Mouse (Mus musculus) liver, embryonic 11.5 days (tissue): ENCODE data around the gene Utf1. TPM values are rescaled to one million over a fixed set of nuclear protein-coding genes. Genes with fewer than 3 reads are reported as not detected.

Source experiments
- ATAC-seq: fragments of 200-750 bp; cut with Nextera tagmentation; replicated peaks from 2 replicates; pipeline ENCODE4 v1.8.0; 2017; ENCODE audit warnings: moderate number of reproducible peaks, mild to moderate bottlenecking, moderate TSS enrichment, moderate library complexity; ENCODE audit not compliant: low FRiP score
- DNase-seq: peaks from one replicate; pipeline ENCODE4 v3.0.0-alpha.2; 2017; ENCODE audit warnings: low spot score
- H3K27ac ChIP-seq: fragments of 300-500 bp; sonication (generic); 2 replicates; pipeline ENCODE4 v1.5.1; 2014; ENCODE audit warnings: mild to moderate bottlenecking, low read depth, low read length, control low read depth
- H3K27me3 ChIP-seq: fragments of 300-500 bp; sonication (generic); replicated peaks from 2 replicates; pipeline ENCODE4 v1.6.1; 2014; ENCODE audit warnings: low read length, mixed read lengths; ENCODE audit not compliant: control insufficient read depth, insufficient read depth
- H3K36me3 ChIP-seq: fragments of 300-500 bp; sonication (generic); 2 replicates; pipeline ENCODE4 v1.6.1; 2014; ENCODE audit warnings: mild to moderate bottlenecking, low read length, moderate library complexity, mixed read lengths; ENCODE audit not compliant: control insufficient read depth, insufficient read depth
- H3K4me1 ChIP-seq: fragments of 300-500 bp; sonication (generic); replicated peaks from 2 replicates; pipeline ENCODE4 v1.6.1; 2014; ENCODE audit warnings: low read length, mixed read lengths; ENCODE audit not compliant: control insufficient read depth, insufficient read depth
- H3K4me2 ChIP-seq: fragments of 300-500 bp; sonication (generic); 2 replicates; pipeline ENCODE4 v1.6.1; 2014; ENCODE audit warnings: mild to moderate bottlenecking, control low read depth, moderate library complexity
- H3K4me3 ChIP-seq: fragments of 300-500 bp; sonication (generic); 2 replicates; pipeline ENCODE4 v1.5.1; 2014; ENCODE audit warnings: low read depth, low read length, control low read depth
- H3K9ac ChIP-seq: fragments of 300-500 bp; sonication (generic); 2 replicates; pipeline ENCODE4 v1.6.1; 2014; ENCODE audit warnings: low read depth, low read length, control low read depth
- H3K9me3 ChIP-seq: fragments of 300-500 bp; sonication (generic); 2 replicates; pipeline ENCODE4 v1.6.1; 2016; ENCODE audit warnings: low read length, inconsistent platforms, mixed read lengths; ENCODE audit not compliant: control insufficient read depth
- WGBS: fragments of 180-500 bp; shearing (Covaris S2); extraction: QIAGEN DNeasy Blood & Tissue Kit; methylation state at CpG from one replicate; pipeline ENCODE4 v1.1.7; 2014; 5-methylcytosine and 5-hydroxymethylcytosine counted together
- polyA plus RNA-seq: library from polyadenylated mRNA; unstranded; fragments of >200 nt; fragmentation: Nextera tagmentation; extraction: Ambion mirVana; gene quantifications from 2 replicates; pipeline ENCODE4 v1.2.1, GENCODE M21; 2014

Gene Utf1
- polyA plus RNA-seq, 1 experiment from 2014 or later = not detected

GRCm38 (mm10) chr7:139957437-139957836 lies 13.8 kb downstream of the Utf1 start:
- no peak overlapping the region for H3K4me2 ChIP-seq
- no peaks in the 10 kb centered on the region; the same call in 1 of the 2 replicates for H3K4me1 ChIP-seq
- H3K27ac ChIP-seq = no peak overlapping the region
- no peaks in the 10 kb centered on the region for H3K36me3 ChIP-seq
- H3K27me3 ChIP-seq = peaks cover 13% of the 10 kb centered on the region
- H3K4me3 ChIP-seq = no peak overlapping the region
- ATAC-seq (no peak), DNase-seq (no peak)
- H3K9ac ChIP-seq = no peak overlapping the region
- WGBS = 32% methylated on average over 11 of the region's 11 CpGs
- no peaks in the 10 kb centered on the region for H3K9me3 ChIP-seq

GRCm38 (mm10) chr7:139957958-139958357 lies 14.4 kb downstream of the Utf1 start:
- no peaks in the 10 kb centered on the region; the same call in 1 of the 2 replicates for H3K4me1 ChIP-seq
- H3K4me2 ChIP-seq = no peak overlapping the region
- no peak for DNase-seq
- H3K4me3 ChIP-seq = no peak overlapping the region
- peaks cover 13% of the 10 kb centered on the region for H3K27me3 ChIP-seq
- H3K9ac ChIP-seq = no peak overlapping the region
- ATAC-seq = no peak
- no peak overlapping the region for H3K27ac ChIP-seq
- H3K9me3 ChIP-seq = no peaks in the 10 kb centered on the region
- 30% methylated on average over 11 of the region's 11 CpGs for WGBS
- H3K36me3 ChIP-seq = no peaks in the 10 kb centered on the region

- DNase-seq = no peak
- no peak for ATAC-seq
- Histone ChIP-seq H3K4me3 (no peak overlapping the region), H3K4me1 (no peaks in the 10 kb centered on the region; the same call in 1 of the 2 replicates), H3K9me3 (no peaks in the 10 kb centered on the region), H3K9ac (no peak overlapping the region), H3K27me3 (peaks cover 11% of the 10 kb centered on the region), H3K27ac (no peak overlapping the region), H3K36me3 (no peaks in the 10 kb centered on the region), H3K4me2 (no peak overlapping the region)
- WGBS = 78% methylated on average over 10 of the region's 10 CpGs
These were observed 17.6 kb downstream of the Utf1 start for GRCm38 (mm10) chr7:139961141-139961540.

GRCm38 (mm10) chr7:139963814-139964213 lies 20.2 kb downstream of the Utf1 start:
- no peak overlapping the region for H3K27ac ChIP-seq
- ATAC-seq = no peak
- no peak overlapping the region for H3K4me3 ChIP-seq
- no peak for DNase-seq
- no peak overlapping the region for H3K9ac ChIP-seq
- H3K36me3 ChIP-seq = no peaks in the 10 kb centered on the region
- no peak overlapping the region for H3K4me2 ChIP-seq
- H3K4me1 ChIP-seq = no peaks in the 10 kb centered on the region
- H3K9me3 ChIP-seq = no peaks in the 10 kb centered on the region
- WGBS = 62% methylated on average over 4 of the region's 4 CpGs
- no peaks in the 10 kb centered on the region for H3K27me3 ChIP-seq

- no peak overlapping the region for H3K27ac ChIP-seq
- no peaks in the 10 kb centered on the region for H3K36me3 ChIP-seq
- 35% methylated on average over 4 of the region's 4 CpGs for WGBS
- no peaks in the 10 kb centered on the region for H3K27me3 ChIP-seq
- ATAC-seq = no peak
- no peak overlapping the region for H3K4me2 ChIP-seq
- no peak overlapping the region for H3K9ac ChIP-seq
- no peak for DNase-seq
- H3K9me3 ChIP-seq = no peaks in the 10 kb centered on the region
- no peak overlapping the region for H3K4me3 ChIP-seq
- H3K4me1 ChIP-seq = no peaks in the 10 kb centered on the region
These were observed 23.6 kb downstream of the Utf1 start for GRCm38 (mm10) chr7:139967175-139967574.

- Histone ChIP-seq H3K27ac (no peak overlapping the region), H3K9ac (no peak overlapping the region), H3K9me3 (no peaks in the 10 kb centered on the region), H3K36me3 (no peaks in the 10 kb centered on the region), H3K27me3 (no peaks in the 10 kb centered on the region), H3K4me1 (no peaks in the 10 kb centered on the region), H3K4me2 (no peak overlapping the region), H3K4me3 (no peak overlapping the region)
- WGBS = 55% methylated on average over 5 of the region's 5 CpGs
- no peak for DNase-seq
- no peak for ATAC-seq
These were observed 24.8 kb downstream of the Utf1 start for GRCm38 (mm10) chr7:139968428-139968827.

- Histone ChIP-seq H3K27me3 (no peaks in the 10 kb centered on the region), H3K4me1 (no peaks in the 10 kb centered on the region), H3K36me3 (no peaks in the 10 kb centered on the region), H3K9me3 (no peaks in the 10 kb centered on the region), H3K27ac (no peak overlapping the region), H3K9ac (no peak overlapping the region), H3K4me2 (no peak overlapping the region), H3K4me3 (no peak overlapping the region)
- 42% methylated on average over 10 of the region's 10 CpGs for WGBS
- no peak for ATAC-seq
- no peak for DNase-seq
These were observed 25.9 kb downstream of the Utf1 start for GRCm38 (mm10) chr7:139969348-139970130.

GRCm38 (mm10) chr7:139970216-139970919 lies 26.8 kb downstream of the Utf1 start:
- Histone ChIP-seq H3K9ac (no peak overlapping the region), H3K4me1 (no peaks in the 10 kb centered on the region), H3K4me2 (no peak overlapping the region), H3K36me3 (no peaks in the 10 kb centered on the region), H3K4me3 (no peak overlapping the region), H3K27ac (no peak overlapping the region), H3K27me3 (no peaks in the 10 kb centered on the region), H3K9me3 (no peaks in the 10 kb centered on the region)
- WGBS = 81% methylated on average over 10 of the region's 10 CpGs
- ATAC-seq (no peak), DNase-seq (no peak)

GRCm38 (mm10) chr7:139970979-139971378 lies 27.4 kb downstream of the Utf1 start:
- WGBS = 77% methylated on average over 5 of the region's 5 CpGs
- Histone ChIP-seq H3K9me3 (no peaks in the 10 kb centered on the region), H3K9ac (no peak overlapping the region), H3K27ac (no peak overlapping the region), H3K36me3 (no peaks in the 10 kb centered on the region), H3K4me3 (no peak overlapping the region), H3K4me1 (no peaks in the 10 kb centered on the region), H3K27me3 (no peaks in the 10 kb centered on the region), H3K4me2 (no peak overlapping the region)
- ATAC-seq (no peak), DNase-seq (no peak)
